Mouse (Mus musculus) heart, postnatal 0 days (tissue): Measurements from ENCODE around the gene Mob3b.

Experiments
- CTCF ChIP-seq: IDR thresholded peaks from 2 replicates; pipeline ENCODE4 v1.5.1; 2016; ENCODE audit warnings: antibody characterized with exemption, control low read depth, low read depth
- EP300 ChIP-seq: IDR thresholded peaks from 2 replicates; pipeline ENCODE4 v1.6.1; 2016; ENCODE audit warnings: antibody characterized with exemption, low read depth

DNA sequence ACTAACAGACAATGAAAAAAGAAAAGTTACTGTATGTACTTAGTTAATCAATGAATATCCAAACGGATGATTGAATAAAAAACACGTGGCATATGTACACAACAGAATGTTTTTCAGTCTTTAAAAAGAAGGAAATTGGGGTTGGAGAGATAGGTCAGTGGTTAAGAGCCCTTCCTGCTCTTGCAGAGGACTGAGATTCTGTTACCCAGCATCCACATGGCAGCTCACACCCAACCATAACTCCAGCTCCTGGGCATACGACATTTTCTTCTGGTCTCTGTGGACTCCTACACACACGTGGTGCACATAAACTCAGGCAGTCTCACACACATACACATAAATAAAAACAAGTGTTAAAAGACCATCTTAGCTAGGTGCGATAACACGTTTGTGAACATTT is 77.0 kb downstream of the Mob3b start:
- no peak for TF ChIP-seq CTCF
- no peak for TF ChIP-seq EP300
